Mouse (Mus musculus) liver, embryonic 14.5 days (tissue): ENCODE results near the gene Sparc.

Experiments used
- CTCF ChIP-seq: IDR thresholded peaks from 2 replicates; pipeline ENCODE4 v1.5.1; 2016; ENCODE audit warnings: antibody characterized with exemption, low read depth, control low read depth
- EP300 ChIP-seq: IDR thresholded peaks from 2 replicates; pipeline ENCODE4 v1.6.1; 2016; ENCODE audit warnings: antibody characterized with exemption, low read depth

GRCm38 (mm10) chr11:55470761-55471160, 47.8 kb upstream of the Sparc start:
- TF ChIP-seq CTCF: no peak
- TF ChIP-seq EP300: no peak
